Comparison of ENCODE assay signal across 10 mouse cellular contexts in the genomic region with DNA sequence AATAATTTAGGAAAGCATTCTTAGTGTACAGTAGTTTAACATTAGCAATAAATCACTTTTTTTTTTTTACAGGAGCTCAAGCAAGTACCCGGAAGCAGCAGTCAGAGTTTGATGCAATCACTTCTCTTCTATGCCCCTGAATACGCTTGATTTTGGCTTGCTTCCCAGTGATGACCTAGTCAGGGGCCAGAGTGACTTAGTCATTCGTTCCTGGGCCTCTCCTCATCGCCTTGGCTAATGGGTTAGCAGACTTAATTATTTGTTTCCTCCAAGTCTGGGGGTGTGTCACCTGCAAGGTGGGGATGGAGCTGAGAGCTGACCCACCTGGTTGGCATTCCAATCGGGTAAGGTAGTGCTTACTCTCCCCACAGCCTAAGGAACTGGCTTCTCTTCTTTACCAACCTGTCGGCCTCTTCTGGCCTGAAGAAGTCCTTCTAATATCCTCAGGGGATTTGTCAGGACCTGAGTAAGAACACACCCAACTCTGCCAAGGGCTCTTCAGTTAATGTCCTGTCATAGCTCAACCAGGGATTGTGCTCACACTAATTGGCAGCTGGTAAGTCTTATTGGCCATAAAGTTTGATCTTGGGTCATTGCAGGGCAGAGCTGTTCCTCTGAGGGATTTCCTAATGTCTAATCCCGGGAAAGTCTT. TPM values are rescaled to one million over a fixed set of nuclear protein-coding genes. Genes with fewer than 3 reads are reported as not detected.
A peak's percentile ranks its signal among the peaks of the same experiment; 100 is the strongest.
DNase-seq lines count a peak whose midpoint lies in the region; ATAC-seq lines count a peak whose summit lies in the region.
"Had no signal": no experiment of that assay in that cellular context is flagged by ENCODE, and none has a peak within 500 bp of the region (broad histone marks: within the 10 kb centered on the region; RNA-seq: fewer than 3 reads in every experiment).

No protein-coding gene starts in this region.

- no peaks in the 10 kb centered on the region for H3K9me3 ChIP-seq in midbrain, embryonic 14.5 days (ENCODE audit: control insufficient read depth, low read length)
- H3K9me3 ChIP-seq: forebrain, embryonic 15.5 days had no signal

- H3K4me1 ChIP-seq in midbrain, embryonic 14.5 days (ENCODE audit: control insufficient read depth, insufficient read depth, low read length), result no peaks in the 10 kb centered on the region

- H3K27me3 ChIP-seq in midbrain, embryonic 14.5 days (ENCODE audit: control insufficient read depth, insufficient read depth, low read length), result no peaks in the 10 kb centered on the region
- H3K27me3 ChIP-seq: forebrain, embryonic 15.5 days had no signal

- WGBS in midbrain, embryonic 14.5 days, result 68% methylated on average over 7 of the region's 7 CpGs

- H3K36me3 ChIP-seq in midbrain, embryonic 14.5 days (ENCODE audit: control insufficient read depth, insufficient read depth, low read length), result no peaks in the 10 kb centered on the region
- H3K36me3 ChIP-seq: forebrain, embryonic 15.5 days had no signal

- H3K27ac ChIP-seq in midbrain, embryonic 14.5 days (replicated peaks; ENCODE audit: low read depth, low read length), result no peak overlapping the region
- H3K27ac ChIP-seq: forebrain, embryonic 15.5 days; liver, embryonic 14.5 days had no signal

- peak; percentile 82 for DNase-seq in 3134 (ENCODE audit: extremely low read depth, insufficient read length, low spot score)
- peak; percentile 89 for DNase-seq in Muller cell, postnatal 12 days (ENCODE audit: inconsistent ontology term)
- DNase-seq in heart, adult 8-10 months (ENCODE audit: low spot score), result peak; percentile 48
- DNase-seq in lung, adult 18-20 months, result peak; percentile 82 to 91
- DNase-seq in cerebellum, postnatal 36 days, result no peak
- DNase-seq in left cerebral cortex, postnatal 14 days (ENCODE audit: low spot score in 2 of 2), result no peak
- DNase-seq in embryo, embryonic 10.5 days (ENCODE audit: low spot score), result no peak
- no peak for DNase-seq in midbrain, embryonic 14.5 days

- no peak overlapping the region for H3K9ac ChIP-seq in midbrain, embryonic 14.5 days (replicated peaks; ENCODE audit: low read length)
- H3K9ac ChIP-seq: forebrain, embryonic 15.5 days; liver, embryonic 14.5 days had no signal

- intact Hi-C loops in left cerebral cortex, postnatal 14 days (cut with DNase I), result no loop called here

- ATAC-seq in midbrain, embryonic 14.5 days (ENCODE audit: low FRiP score, low TSS enrichment), result no peak
- ATAC-seq: forebrain, embryonic 15.5 days had no signal

- no peak overlapping the region for H3K4me3 ChIP-seq in midbrain, embryonic 14.5 days (replicated peaks; ENCODE audit: low read depth, low read length)
- H3K4me3 ChIP-seq: forebrain, embryonic 15.5 days had no signal

- no peak overlapping the region for H3K4me2 ChIP-seq in midbrain, embryonic 14.5 days (ENCODE audit: low read length)
- H3K4me2 ChIP-seq: forebrain, embryonic 15.5 days had no signal

RNA-seq across cellular contexts. Expression of gene Otud7b, which starts 5.6 kb away (rescaled TPM):
- 10 to 100 TPM; 55.4 to 63.1 (median 59.8) TPM for total RNA-seq in heart, adult 8-10 months (2022)
- total RNA-seq in left cerebral cortex, postnatal 14 days (2021), result 10 to 100 TPM; 18.2 to 22.3 TPM
- polyA plus RNA-seq in midbrain, embryonic 14.5 days (2014; fragmentation: Nextera tagmentation; extraction: Ambion mirVana), result 5.3 and 6.1 TPM in 2 replicates

RNA-seq across cellular contexts. Expression of gene Vps45, which starts 40.5 kb away (rescaled TPM):
- total RNA-seq in heart, adult 8-10 months (2022), result 10 to 100 TPM; 27.2 to 33.8 (median 30.0) TPM
- total RNA-seq in left cerebral cortex, postnatal 14 days (2021), result 10 to 100 TPM; 34.3 to 37.3 TPM
- polyA plus RNA-seq in midbrain, embryonic 14.5 days (2014; fragmentation: Nextera tagmentation; extraction: Ambion mirVana), result 46.4 and 54.6 TPM in 2 replicates

Comparison
In these comparisons a context has a peak if more than half of its experiments do, and no peak if none do; other contexts are left out.
1. DNase-seq: peak in 3134 (single experiment), Muller cell, postnatal 12 days (single experiment), heart, adult 8-10 months (single experiment) and lung, adult 18-20 months (2 of 2); none in cerebellum, postnatal 36 days (0 of 2), left cerebral cortex, postnatal 14 days (0 of 2), embryo, embryonic 10.5 days (single experiment) and midbrain, embryonic 14.5 days (single experiment).